In genomic region chr10:17793926-17794325, GRCm38 (mm10) we compare ENCODE assay signal across 19 mouse cellular contexts. TPM values are rescaled to one million over a fixed set of nuclear protein-coding genes. Genes with fewer than 3 reads are reported as not detected.
DNase-seq lines count a peak whose midpoint lies in the region; ATAC-seq and TF ChIP-seq lines count a peak whose summit lies in the region.
"Had no signal": no experiment of that assay in that cellular context is flagged by ENCODE, and none has a peak within 500 bp of the region (broad histone marks: within the 10 kb centered on the region; RNA-seq: fewer than 3 reads in every experiment).

No protein-coding gene starts in this region.

- H3ac ChIP-seq in C2C12 (ENCODE audit: control insufficient read depth, insufficient read length, low read depth), result no peak overlapping the region

- no peak overlapping the region for H3K9ac ChIP-seq in embryonic facial prominence, embryonic 14.5 days (ENCODE audit: low read depth, low read length)
- H3K9ac ChIP-seq in hindbrain, postnatal 0 days (replicated peaks; ENCODE audit: low read length), result no peak overlapping the region
- H3K9ac ChIP-seq in hindbrain, embryonic 13.5 days, result no peak overlapping the region
- no peak overlapping the region for H3K9ac ChIP-seq in intestine, postnatal 0 days (ENCODE audit: low read depth, low read length)
- H3K9ac ChIP-seq: forebrain, postnatal 0 days; hindbrain, embryonic 12.5 days; intestine, embryonic 15.5 days; kidney, embryonic 15.5 days had no signal

- no peak for ATAC-seq in embryonic facial prominence, embryonic 14.5 days (ENCODE audit: low read depth)
- ATAC-seq in hindbrain, postnatal 0 days, result no peak
- no peak for ATAC-seq in hindbrain, embryonic 13.5 days (ENCODE audit: low FRiP score)
- ATAC-seq in intestine, postnatal 0 days, result no peak
- ATAC-seq: CD4-positive, CD25-positive, alpha-beta regulatory T cell, adult 4 months; forebrain, postnatal 0 days; intestine, embryonic 15.5 days had no signal

- H3K9me3 ChIP-seq in embryonic facial prominence, embryonic 14.5 days (ENCODE audit: control insufficient read depth, low read length), result no peaks in the 10 kb centered on the region
- no peaks in the 10 kb centered on the region for H3K9me3 ChIP-seq in embryonic facial prominence, embryonic 10.5 days
- H3K9me3 ChIP-seq in hindbrain, postnatal 0 days (ENCODE audit: low read length), result no peaks in the 10 kb centered on the region
- no peaks in the 10 kb centered on the region for H3K9me3 ChIP-seq in hindbrain, embryonic 13.5 days
- H3K9me3 ChIP-seq in intestine, postnatal 0 days (ENCODE audit: control insufficient read depth), result no peaks in the 10 kb centered on the region
- H3K9me3 ChIP-seq: G1E; hindbrain, embryonic 12.5 days; intestine, embryonic 15.5 days; kidney, embryonic 15.5 days had no signal

- no peak overlapping the region for H3K4me2 ChIP-seq in embryonic facial prominence, embryonic 14.5 days (ENCODE audit: low read depth, low read length)
- H3K4me2 ChIP-seq in hindbrain, postnatal 0 days (ENCODE audit: low read depth, low read length), result no peak overlapping the region
- H3K4me2 ChIP-seq in hindbrain, embryonic 13.5 days, result no peak overlapping the region
- H3K4me2 ChIP-seq in intestine, postnatal 0 days (replicated peaks; ENCODE audit: low read depth), result no peak overlapping the region
- H3K4me2 ChIP-seq: hindbrain, embryonic 12.5 days; intestine, embryonic 15.5 days; kidney, embryonic 15.5 days had no signal

- peak; percentile 65 for DNase-seq in embryonic facial prominence, embryonic 14.5 days (ENCODE audit: low spot score)
- no peak for DNase-seq in embryonic facial prominence, embryonic 10.5 days (ENCODE audit: low spot score)
- peak; percentile 24 for DNase-seq in hindbrain, postnatal 0 days (ENCODE audit: low spot score)
- peak; percentile 18 to 31 for DNase-seq in adrenal gland, postnatal 36 days
- DNase-seq in right cerebral cortex, postnatal 4 days, result no peak
- DNase-seq: cerebellum, postnatal 36 days; forebrain, postnatal 0 days; layer of hippocampus, postnatal 36 days; lung, adult 18-20 months; midbrain, embryonic 14.5 days had no signal

- H3K4me1 ChIP-seq in embryonic facial prominence, embryonic 14.5 days (ENCODE audit: control insufficient read depth, insufficient read depth, low read length), result peaks cover 22% of the 10 kb centered on the region
- peaks cover 25% of the 10 kb centered on the region for H3K4me1 ChIP-seq in embryonic facial prominence, embryonic 10.5 days
- H3K4me1 ChIP-seq in hindbrain, postnatal 0 days (ENCODE audit: insufficient read depth, low read length), result peaks cover 5% of the 10 kb centered on the region; the same call in 1 of the 2 replicates
- H3K4me1 ChIP-seq in hindbrain, embryonic 13.5 days (replicated peaks), result peaks cover 22% of the 10 kb centered on the region
- H3K4me1 ChIP-seq in intestine, postnatal 0 days (replicated peaks; ENCODE audit: control insufficient read depth, insufficient read depth, low read length), result peaks cover 2% of the 10 kb centered on the region; the same call in 1 of the 2 replicates

- H3K27me3 ChIP-seq in embryonic facial prominence, embryonic 14.5 days (replicated peaks; ENCODE audit: control insufficient read depth, insufficient read depth, low read length), result no peaks in the 10 kb centered on the region
- H3K27me3 ChIP-seq in embryonic facial prominence, embryonic 10.5 days (replicated peaks; ENCODE audit: low read depth, poor library complexity, severe bottlenecking), result no peaks in the 10 kb centered on the region
- H3K27me3 ChIP-seq in hindbrain, postnatal 0 days (ENCODE audit: insufficient read depth, low read length), result no peaks in the 10 kb centered on the region
- H3K27me3 ChIP-seq in hindbrain, embryonic 13.5 days, result no peaks in the 10 kb centered on the region
- H3K27me3 ChIP-seq in C2C12 (ENCODE audit: control insufficient read depth, insufficient read depth, insufficient read length), result no peaks in the 10 kb centered on the region
- no peaks in the 10 kb centered on the region for H3K27me3 ChIP-seq in intestine, postnatal 0 days (replicated peaks; ENCODE audit: control insufficient read depth, insufficient read depth, low read length)
- H3K27me3 ChIP-seq: hindbrain, embryonic 12.5 days; intestine, embryonic 15.5 days; kidney, embryonic 15.5 days had no signal

- no peak overlapping the region for H3K4me3 ChIP-seq in embryonic facial prominence, embryonic 14.5 days (ENCODE audit: low read depth, low read length)
- no peak overlapping the region for H3K4me3 ChIP-seq in embryonic facial prominence, embryonic 10.5 days
- H3K4me3 ChIP-seq in hindbrain, postnatal 0 days (ENCODE audit: low read length), result no peak overlapping the region
- no peak overlapping the region for H3K4me3 ChIP-seq in hindbrain, embryonic 13.5 days
- no peak overlapping the region for H3K4me3 ChIP-seq in C2C12 (ENCODE audit: insufficient read depth, poor library complexity, severe bottlenecking)
- H3K4me3 ChIP-seq in intestine, postnatal 0 days (ENCODE audit: low read depth, low read length), result no peak overlapping the region
- H3K4me3 ChIP-seq: hindbrain, embryonic 12.5 days; intestine, embryonic 15.5 days; kidney, embryonic 15.5 days had no signal

- no peaks in the 10 kb centered on the region for H3K79me2 ChIP-seq in C2C12 (ENCODE audit: control insufficient read depth, insufficient read depth)

- TF ChIP-seq CTCF in hindbrain, postnatal 0 days (IDR thresholded peaks at IDR 0.05; ENCODE audit: low read depth), result no peak
- no peak for TF ChIP-seq CTCF in C2C12 (IDR thresholded peaks at IDR 0.05; ENCODE audit: control insufficient read depth, insufficient read depth, insufficient read length)
- TF ChIP-seq CTCF in intestine, postnatal 0 days (IDR thresholded peaks at IDR 0.05; ENCODE audit: low read depth), result no peak

- H3K27ac ChIP-seq in embryonic facial prominence, embryonic 14.5 days (replicated peaks; ENCODE audit: low read depth, low read length), result no peak overlapping the region
- no peak overlapping the region for H3K27ac ChIP-seq in embryonic facial prominence, embryonic 10.5 days (replicated peaks)
- no peak overlapping the region for H3K27ac ChIP-seq in hindbrain, postnatal 0 days
- H3K27ac ChIP-seq in hindbrain, embryonic 13.5 days, result no peak overlapping the region
- H3K27ac ChIP-seq in intestine, postnatal 0 days (ENCODE audit: low read depth, low read length), result no peak overlapping the region
- H3K27ac ChIP-seq: hindbrain, embryonic 12.5 days; intestine, embryonic 15.5 days; kidney, embryonic 15.5 days had no signal

- WGBS in embryonic facial prominence, embryonic 14.5 days, result 70% methylated on average over 5 of the region's 5 CpGs
- 89% methylated on average over 5 of the region's 5 CpGs for WGBS in embryonic facial prominence, embryonic 10.5 days
- 72% methylated on average over 5 of the region's 5 CpGs for WGBS in hindbrain, postnatal 0 days
- 83% methylated on average over 5 of the region's 5 CpGs for WGBS in hindbrain, embryonic 13.5 days
- 56% methylated on average over 5 of the region's 5 CpGs for WGBS in intestine, postnatal 0 days

- no peaks in the 10 kb centered on the region for H3K79me3 ChIP-seq in C2C12 (ENCODE audit: low read depth)

- H3K36me3 ChIP-seq in embryonic facial prominence, embryonic 14.5 days (ENCODE audit: control insufficient read depth, insufficient read depth, low read length), result no peaks in the 10 kb centered on the region
- H3K36me3 ChIP-seq in embryonic facial prominence, embryonic 10.5 days (replicated peaks), result no peaks in the 10 kb centered on the region
- no peaks in the 10 kb centered on the region for H3K36me3 ChIP-seq in hindbrain, postnatal 0 days (ENCODE audit: insufficient read depth, low read length)
- H3K36me3 ChIP-seq in hindbrain, embryonic 13.5 days, result no peaks in the 10 kb centered on the region
- H3K36me3 ChIP-seq in C2C12 (ENCODE audit: control insufficient read depth, insufficient read depth), result no peaks in the 10 kb centered on the region
- H3K36me3 ChIP-seq in intestine, postnatal 0 days (ENCODE audit: control insufficient read depth, insufficient read depth), result no peaks in the 10 kb centered on the region
- H3K36me3 ChIP-seq: G1E; hindbrain, embryonic 12.5 days; intestine, embryonic 15.5 days; kidney, embryonic 15.5 days had no signal

TF ChIP-seq in C2C12, 6 proteins besides CTCF, POLR2A, EP300 and RAD21:
- peak; percentile 70 for TF ChIP-seq FOSL1 (IDR thresholded peaks at IDR 0.05; ENCODE audit: insufficient read depth, low read length, poor library complexity, severe bottlenecking)
- TF ChIP-seq MAX (IDR thresholded peaks at IDR 0.05), result no peak
- peak; percentile 87 for TF ChIP-seq USF1 (IDR thresholded peaks at IDR 0.05; ENCODE audit: low read depth)
- TF ChIP-seq MYOG (IDR thresholded peaks at IDR 0.05; ENCODE audit: control insufficient read depth, extremely low read depth, insufficient read length), result no peak

RNA-seq across cellular contexts. Expression of gene Txlnb, which starts 2.1 kb away (rescaled TPM):
- polyA plus RNA-seq in embryonic facial prominence, embryonic 14.5 days (2014; fragmentation: Nextera tagmentation; extraction: Ambion mirVana), result 6.7 and 8.2 TPM in 2 replicates
- polyA plus RNA-seq in embryonic facial prominence, embryonic 10.5 days (2016; fragmentation: Nextera tagmentation; extraction: Ambion mirVana), result 0.98 and 1.6 TPM in 2 replicates
- 0.90 and 0.99 TPM in 2 replicates for total RNA-seq in hindbrain, postnatal 0 days (2014; rRNA removed)
- 0.85 and 1.0 TPM in 2 replicates for polyA plus RNA-seq in hindbrain, postnatal 0 days (2015; fragmentation: Nextera tagmentation; extraction: Ambion mirVana)
- 2.6 and 3.0 TPM in 2 replicates for polyA plus RNA-seq in hindbrain, embryonic 13.5 days (2015; fragmentation: Nextera tagmentation; extraction: Ambion mirVana)
- 0.07 TPM for polyA plus RNA-seq in C2C12 (2012; fragmentation: generic; extraction: Trizol)
- total RNA-seq in adrenal gland, postnatal 36 days (2021), result under 1 TPM; 0.60 to 0.82 TPM
- 0.03 and 0.08 TPM in 2 replicates for polyA plus RNA-seq in intestine, postnatal 0 days (2015; fragmentation: Nextera tagmentation; extraction: Ambion mirVana)
- polyA plus RNA-seq: G1E; liver, adult 2 months had no signal

Comparison
In these comparisons a context has a peak if more than half of its experiments do, and no peak if none do; other contexts are left out.
1. DNase-seq: peak in embryonic facial prominence, embryonic 14.5 days (single experiment), hindbrain, postnatal 0 days (single experiment) and adrenal gland, postnatal 36 days (2 of 2); none in embryonic facial prominence, embryonic 10.5 days (single experiment) and right cerebral cortex, postnatal 4 days (single experiment).